ENCODE assay signal across 14 mouse cellular contexts in the genomic region with DNA sequence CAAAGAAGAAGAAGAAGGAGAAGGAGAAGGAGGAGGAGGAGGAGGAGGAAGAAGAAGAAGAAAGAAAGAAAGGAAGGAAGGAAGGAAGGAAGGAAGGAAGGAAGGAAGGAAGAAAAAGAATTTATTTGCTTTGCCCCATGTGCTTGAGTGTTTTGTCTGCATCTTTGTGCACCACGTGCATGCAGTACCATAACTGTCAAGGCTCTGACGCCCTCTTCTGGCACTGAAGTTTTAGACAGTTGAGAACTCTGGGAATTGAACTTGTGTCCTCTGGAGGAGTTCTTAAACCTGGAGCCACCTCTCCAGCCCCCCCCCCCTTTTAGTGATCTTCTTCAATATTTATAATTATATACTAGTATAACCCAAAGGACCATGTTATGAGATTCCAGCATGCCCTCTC.
A peak's percentile ranks its signal among the peaks of the same experiment; 100 is the strongest.
DNase-seq lines count a peak whose midpoint lies in the region; TF ChIP-seq lines count a peak whose summit lies in the region.
"Had no signal": no experiment of that assay in that cellular context is flagged by ENCODE, and none has a peak within 500 bp of the region (broad histone marks: within the 10 kb centered on the region; RNA-seq: fewer than 3 reads in every experiment).

No protein-coding gene starts in this region.

- intact Hi-C loops in left cerebral cortex, adult 2 months (cut with DNase I) = loop anchor here (5.0 to 10.0 kb wide), 2 partner anchors 318 to 400 kb away; no protein-coding TSS in a partner anchor
- intact Hi-C loops in left cerebral cortex, postnatal 14 days (cut with DNase I) = loop anchor here (10.0 kb wide), 1 partner anchor 400 kb away; no protein-coding TSS in a partner anchor

- H3K4me1 ChIP-seq in cortical plate, adult 2 months (ENCODE audit: control insufficient read depth, insufficient read depth, low read length) = peaks cover 2% of the 10 kb centered on the region
- H3K4me1 ChIP-seq: midbrain, embryonic 12.5 days; neural tube, embryonic 12.5 days had no signal

- no peak for TF ChIP-seq POLR2A in cortical plate, adult 2 months (IDR thresholded peaks at IDR 0.05; ENCODE audit: extremely low read depth, insufficient read depth, low read length)

- peak; percentile 32 for TF ChIP-seq CTCF in left cerebral cortex, adult 2 months (IDR thresholded peaks at IDR 0.05)
- peak; percentile 55 for TF ChIP-seq CTCF in cortical plate, adult 2 months (IDR thresholded peaks at IDR 0.05; ENCODE audit: extremely low read depth, insufficient read depth, low read length)

- DNase-seq in heart, adult 11 months = peak; percentile 44
- no peak for DNase-seq in heart, postnatal 4 days
- no peak for DNase-seq in left cerebral cortex, adult 2 months (ENCODE audit: extremely low spot score in 1 of 2, low spot score in 2 of 2)
- no peak for DNase-seq in left cerebral cortex, postnatal 14 days (ENCODE audit: low spot score in 2 of 2)
- peak; percentile 13 for DNase-seq in ES-CJ7 (ENCODE audit: low read depth, low spot score)
- no peak for DNase-seq in thymus, postnatal 14 days
- no peak for DNase-seq in spleen, postnatal 36 days (ENCODE audit: low spot score in 2 of 2)
- DNase-seq: cerebellum, postnatal 36 days; heart, adult 18-20 months; kidney, adult 9 months; thymus, postnatal 25 days had no signal

- H3K27ac ChIP-seq in left cerebral cortex, adult 2 months = no peak overlapping the region
- H3K27ac ChIP-seq in cortical plate, adult 2 months (ENCODE audit: insufficient read depth, low read length) = no peak overlapping the region
- H3K27ac ChIP-seq: midbrain, embryonic 12.5 days; neural tube, embryonic 12.5 days had no signal

- no peak overlapping the region for H3K4me3 ChIP-seq in left cerebral cortex, adult 2 months
- no peak overlapping the region for H3K4me3 ChIP-seq in cortical plate, adult 2 months (ENCODE audit: insufficient read depth, low read length)
- H3K4me3 ChIP-seq: midbrain, embryonic 12.5 days; neural tube, embryonic 12.5 days had no signal

Comparison
In these comparisons a context has a peak if more than half of its experiments do, and no peak if none do; other contexts are left out.
1. DNase-seq: peak in heart, adult 11 months (single experiment) and ES-CJ7 (single experiment); none in heart, postnatal 4 days (single experiment), left cerebral cortex, adult 2 months (0 of 2), left cerebral cortex, postnatal 14 days (0 of 2), thymus, postnatal 14 days (single experiment) and spleen, postnatal 36 days (0 of 2).